Mouse (Mus musculus) cortical plate, adult 2 months (tissue): ENCODE data around the gene Lpar3. TPM values are rescaled to one million over a fixed set of nuclear protein-coding genes. Genes with fewer than 3 reads are reported as not detected.

Experiments
- H3K27ac ChIP-seq: fragments of 200-500 bp; 2 replicates; pipeline ENCODE4 v1.5.1; 2012; ENCODE audit warnings: low read length, control low read depth, inconsistent platforms; ENCODE audit not compliant: insufficient read depth
- H3K4me1 ChIP-seq: fragments of 200-500 bp; 2 replicates; pipeline ENCODE4 v1.6.1; 2011; ENCODE audit warnings: low read length; ENCODE audit not compliant: control insufficient read depth, insufficient read depth
- H3K4me3 ChIP-seq: fragments of 200-500 bp; 2 replicates; pipeline ENCODE4 v1.5.1; 2011; ENCODE audit warnings: mild to moderate bottlenecking, low read length, control low read depth; ENCODE audit not compliant: insufficient read depth
- CTCF ChIP-seq: fragments of 200-500 bp; IDR thresholded peaks from 2 replicates; pipeline ENCODE4 v1.5.1; 2011; ENCODE audit warnings: mild to moderate bottlenecking, control low read depth, low read length; ENCODE audit not compliant: insufficient read depth; ENCODE audit errors: extremely low read depth
- POLR2A ChIP-seq: fragments of 200-500 bp; IDR thresholded peaks from 2 replicates; pipeline ENCODE4 v1.6.1; 2011; ENCODE audit warnings: mild to moderate bottlenecking, low read length, control low read depth; ENCODE audit not compliant: insufficient read depth; ENCODE audit errors: extremely low read depth
- polyA plus RNA-seq: library from polyadenylated mRNA; depleted of rRNA; stranded (reverse); fragments of >200 nt; gene quantifications from 2 replicates; pipeline ENCODE4 v1.2.3, GENCODE M21; 2012

Lpar3 gene
- polyA plus RNA-seq, 1 experiment: 0.31 TPM

DNA sequence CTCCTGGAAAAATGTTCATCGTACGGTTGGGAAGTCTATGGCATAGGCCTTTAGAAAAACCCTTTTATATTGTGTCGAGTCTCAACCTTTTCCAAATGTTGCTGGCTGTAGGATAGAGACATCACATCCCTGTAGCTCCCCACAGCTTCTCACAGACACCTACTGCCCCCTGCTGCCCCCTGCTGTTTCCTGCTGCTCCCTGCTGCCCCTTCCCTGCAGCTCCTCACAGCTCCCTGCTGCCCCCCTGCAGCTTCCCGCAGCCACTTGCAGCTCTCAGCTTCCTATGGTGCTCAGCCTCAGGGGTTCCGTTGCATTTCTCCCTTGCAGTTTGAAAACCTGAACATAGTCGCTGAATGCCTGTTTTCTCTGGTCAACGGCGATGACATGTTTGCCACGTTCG, 30.8 kb upstream of the Lpar3 start:
- H3K27ac ChIP-seq: no peak overlapping the region
- H3K4me1 ChIP-seq: no peaks in the 10 kb centered on the region
- TF ChIP-seq POLR2A (no peak), CTCF (no peak)
- H3K4me3 ChIP-seq: no peak overlapping the region

DNA sequence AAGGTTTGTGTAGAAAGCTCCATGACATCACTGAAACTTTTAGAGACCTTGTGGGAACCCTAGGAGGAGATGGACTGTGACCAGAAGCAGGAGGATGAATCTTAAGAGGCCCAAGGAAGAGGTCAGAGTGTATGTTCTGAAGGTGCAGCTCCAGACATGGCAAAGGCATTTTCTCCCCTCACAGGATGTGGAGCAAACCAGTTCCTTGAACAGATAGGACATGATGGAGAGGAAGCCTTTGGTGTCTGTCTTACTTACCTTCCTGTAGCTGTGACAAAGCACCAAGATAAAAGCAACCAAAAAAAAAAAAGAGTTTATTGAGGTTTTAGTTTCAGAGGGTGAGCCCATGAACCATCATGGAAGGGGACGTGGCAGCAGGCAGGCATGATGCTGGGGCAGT, 28.3 kb upstream of the Lpar3 start:
- Histone ChIP-seq H3K4me3 (no peak overlapping the region), H3K4me1 (no peaks in the 10 kb centered on the region), H3K27ac (no peak overlapping the region)
- TF ChIP-seq POLR2A (no peak), CTCF (no peak)

DNA sequence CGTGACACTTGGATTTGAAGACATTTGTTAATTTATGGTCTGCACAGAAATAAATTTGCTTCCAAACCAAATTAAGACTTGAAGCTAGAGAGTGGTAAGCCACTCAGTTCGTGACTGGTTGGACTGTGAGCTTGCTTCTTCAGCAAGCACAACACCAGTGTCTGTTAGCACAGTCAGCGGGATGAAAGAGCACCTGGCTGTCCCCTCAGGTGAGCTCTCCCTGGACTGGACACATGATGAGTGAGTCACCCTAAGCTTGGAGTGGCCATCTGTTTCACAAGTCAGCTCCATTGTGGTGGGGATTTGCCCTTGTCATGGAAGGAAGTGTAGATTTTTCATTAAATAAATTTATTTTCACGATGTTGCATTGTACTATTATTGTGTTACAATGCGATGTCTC, 25.6 kb upstream of the Lpar3 start:
- Histone ChIP-seq H3K4me3 (no peak overlapping the region), H3K4me1 (peaks cover 1% of the 10 kb centered on the region; the same call in 1 of the 2 replicates)
- TF ChIP-seq CTCF (no peak), POLR2A (no peak)

DNA sequence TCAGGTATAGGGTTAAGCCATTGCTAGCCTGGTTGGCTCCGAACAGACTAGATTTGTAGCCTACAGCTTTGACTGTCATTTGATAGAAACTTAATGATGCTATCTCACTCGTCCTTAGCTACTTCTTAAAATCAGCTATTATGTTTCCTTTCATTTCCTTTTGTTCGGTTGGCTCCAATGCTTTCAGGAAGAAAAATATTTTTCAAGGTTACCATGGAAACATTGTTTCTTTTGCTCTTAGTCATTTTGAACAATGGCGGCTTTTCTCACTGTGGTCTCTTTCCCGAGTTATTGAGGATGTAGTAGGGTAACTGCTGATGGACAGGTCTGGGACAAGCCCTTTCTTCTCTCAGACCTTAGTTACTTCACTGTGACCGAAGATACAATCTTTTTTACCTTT, 24.5 kb upstream of the Lpar3 start:
- Histone ChIP-seq H3K4me3 (no peak overlapping the region), H3K27ac (no peak overlapping the region), H3K4me1 (peaks cover 1% of the 10 kb centered on the region; the same call in 1 of the 2 replicates)
- TF ChIP-seq CTCF: no peak
- no peak for TF ChIP-seq POLR2A

More for the DNA sequence above, 25.6 kb upstream of the Lpar3 start:
- H3K27ac ChIP-seq: no peak overlapping the region

DNA sequence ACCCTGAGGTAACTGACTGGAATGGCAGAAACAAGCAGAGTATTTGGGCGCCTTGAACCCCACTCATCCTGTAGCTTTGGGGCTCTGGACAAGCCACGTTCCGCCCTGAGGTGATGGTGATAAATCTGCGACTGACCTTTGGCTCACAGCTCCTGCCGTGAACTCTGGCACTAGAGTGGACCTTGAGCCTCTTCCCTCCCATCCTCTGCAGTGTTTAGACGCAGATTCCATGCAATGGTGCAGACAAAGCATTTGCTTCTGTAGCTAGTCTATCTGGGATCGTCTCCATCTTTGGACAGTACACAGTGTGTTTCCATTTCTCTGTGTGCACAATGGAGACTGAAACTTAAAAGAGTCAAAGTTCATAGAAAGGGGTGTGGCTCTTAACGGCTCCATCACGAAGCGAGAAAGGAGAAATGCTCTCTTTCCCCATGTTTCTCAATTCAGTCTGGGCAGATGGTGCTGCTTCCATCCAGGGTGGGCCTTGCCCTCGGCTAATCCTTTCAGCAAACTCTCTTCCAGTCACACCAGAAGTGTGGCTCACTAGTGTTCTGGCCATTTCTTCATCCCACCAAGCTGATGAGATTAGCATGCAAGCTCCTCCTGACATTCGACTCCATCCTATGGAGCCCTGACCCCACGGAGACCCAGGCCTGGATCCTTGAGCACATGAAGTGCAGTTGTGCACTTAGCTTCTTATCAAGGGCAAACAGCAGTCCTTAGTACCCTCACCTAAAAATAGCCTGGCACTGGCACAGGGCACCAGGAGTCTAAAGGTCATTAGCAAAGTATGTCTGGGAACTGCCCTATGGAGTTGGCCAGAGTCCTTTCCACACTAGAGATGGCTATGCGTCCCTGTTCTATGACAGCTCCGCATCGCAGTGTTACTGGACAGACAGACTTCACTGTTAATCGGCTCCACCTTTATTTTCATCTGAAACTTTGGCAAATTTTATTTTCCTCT, 23.7 kb upstream of the Lpar3 start:
- TF ChIP-seq POLR2A (no peak), CTCF (no peak)
- Histone ChIP-seq H3K4me1 (peaks cover 1% of the 10 kb centered on the region; the same call in 1 of the 2 replicates), H3K4me3 (no peak overlapping the region), H3K27ac (no peak overlapping the region)

DNA sequence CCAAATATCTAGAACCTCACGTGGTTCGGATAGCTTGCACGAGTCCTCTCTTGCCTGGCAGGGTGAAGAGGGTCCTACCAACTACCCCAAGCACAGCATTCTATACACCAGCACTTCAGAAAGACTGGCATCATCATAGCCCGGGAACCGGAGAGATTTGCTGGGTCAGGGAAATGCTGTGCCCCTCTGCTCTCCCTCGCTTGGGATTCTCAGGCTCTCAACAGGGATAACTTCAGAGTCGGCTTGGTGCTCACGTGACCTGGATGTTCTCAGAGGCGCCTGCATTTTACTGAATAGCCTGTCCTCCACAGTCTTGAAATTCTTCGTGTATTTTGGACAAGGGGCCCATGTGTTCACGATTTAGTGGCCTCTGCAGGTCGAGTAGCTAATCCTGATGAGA, 23.0 kb upstream of the Lpar3 start:
- peaks cover 1% of the 10 kb centered on the region; the same call in 1 of the 2 replicates for H3K4me1 ChIP-seq
- no peak overlapping the region for H3K27ac ChIP-seq
- H3K4me3 ChIP-seq: no peak overlapping the region
- TF ChIP-seq POLR2A: no peak
- no peak for TF ChIP-seq CTCF

DNA sequence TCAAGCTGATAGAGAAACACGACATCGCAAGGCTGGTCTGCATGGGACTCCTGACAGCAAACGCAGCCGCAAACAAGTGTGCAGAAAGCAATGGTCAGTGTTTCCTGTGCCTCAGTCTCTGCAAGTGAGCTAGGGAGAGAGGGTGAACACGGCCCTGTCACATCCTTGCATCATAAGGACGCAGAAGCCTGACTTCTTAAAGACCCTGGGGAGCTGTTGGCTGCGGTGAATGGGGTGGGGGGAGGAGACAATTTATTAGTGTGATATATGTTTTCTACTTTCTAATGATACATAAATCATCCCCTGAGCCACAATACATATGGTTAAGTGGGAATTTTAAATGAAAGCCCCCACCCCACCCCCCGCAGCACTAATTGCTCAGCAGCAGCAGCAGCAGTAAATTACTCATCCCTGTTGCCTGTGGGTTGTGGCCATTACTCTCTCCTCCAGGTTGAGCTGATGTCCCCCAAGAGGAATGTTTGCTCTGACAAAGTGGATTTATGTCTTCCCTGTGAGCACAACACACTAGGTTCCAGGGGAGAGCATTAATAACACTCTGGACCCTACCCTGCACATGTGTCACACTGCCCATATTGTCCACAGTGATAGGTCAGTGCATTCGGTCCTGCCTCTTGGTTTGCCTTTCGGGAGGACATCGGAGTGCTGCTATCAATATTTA, 21.8 kb upstream of the Lpar3 start:
- TF ChIP-seq CTCF (no peak), POLR2A (no peak)

DNA sequence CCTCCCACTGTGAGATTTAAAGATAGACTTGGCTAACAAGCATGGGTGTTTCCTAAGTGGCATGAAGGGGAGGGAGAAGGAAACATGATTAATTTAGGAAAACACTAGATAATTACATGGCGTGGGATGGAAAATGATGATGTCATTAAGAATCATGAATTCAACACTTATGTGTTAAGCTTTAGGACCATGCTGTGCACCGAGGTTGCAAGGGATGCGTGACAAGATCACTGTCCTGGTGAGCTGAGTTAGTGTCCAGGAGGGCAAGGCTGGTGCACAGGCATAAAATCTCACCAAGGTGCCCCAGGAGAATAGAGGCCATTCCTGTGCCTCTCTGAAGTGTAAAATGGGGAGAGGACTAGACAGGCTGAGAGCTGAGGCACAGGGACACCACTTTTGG, 21.3 kb upstream of the Lpar3 start:
- TF ChIP-seq CTCF (no peak), POLR2A (no peak)
- Histone ChIP-seq H3K27ac (no peak overlapping the region), H3K4me3 (no peak overlapping the region), H3K4me1 (peaks cover 1% of the 10 kb centered on the region; the same call in 1 of the 2 replicates)

More for the DNA sequence above, 21.8 kb upstream of the Lpar3 start:
- no peak overlapping the region for H3K27ac ChIP-seq
- H3K4me3 ChIP-seq: no peak overlapping the region
- H3K4me1 ChIP-seq: peaks cover 1% of the 10 kb centered on the region; the same call in 1 of the 2 replicates

DNA sequence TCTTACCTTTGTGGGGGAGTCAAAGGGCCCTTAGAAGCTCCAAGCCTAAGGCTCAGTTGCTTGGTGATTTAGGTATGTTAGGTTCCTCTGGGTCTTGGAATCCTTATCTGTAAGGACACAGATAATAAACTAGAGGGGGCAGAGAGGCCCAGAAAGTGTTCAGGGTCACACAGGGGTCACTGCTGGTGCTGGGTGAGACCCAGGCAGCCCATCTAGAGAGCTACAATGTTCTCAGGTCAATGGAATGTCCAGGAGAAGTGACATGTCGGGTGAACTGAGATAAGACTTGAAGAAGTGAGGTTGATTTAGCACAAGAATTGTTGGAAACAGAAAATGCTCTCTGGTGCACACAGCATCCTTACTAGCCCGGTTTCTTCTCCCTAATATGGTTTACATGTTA, 16.4 kb upstream of the Lpar3 start:
- H3K4me3 ChIP-seq: no peak overlapping the region
- H3K4me1 ChIP-seq: no peaks in the 10 kb centered on the region
- no peak overlapping the region for H3K27ac ChIP-seq
- TF ChIP-seq CTCF: no peak
- no peak for TF ChIP-seq POLR2A
